Mouse (Mus musculus) lung, postnatal 0 days (tissue): ENCODE measurements around the gene Cgnl1. TPM values are rescaled to one million over a fixed set of nuclear protein-coding genes. Genes with fewer than 3 reads are reported as not detected.

Experiments used
- ATAC-seq: fragments of 200-750 bp; cut with Nextera tagmentation; 2 replicates; pipeline ENCODE4 v1.8.0; 2017; ENCODE audit warnings: moderate library complexity
- DNase-seq: peaks from one replicate; pipeline ENCODE4 v3.0.0-alpha.2; 2016; ENCODE audit warnings: low spot score
- H3K27ac ChIP-seq: fragments of 300-500 bp; sonication (generic); 2 replicates; pipeline ENCODE4 v1.5.1; 2014; ENCODE audit warnings: antibody characterized with exemption, mild to moderate bottlenecking, low read length, mixed read lengths
- H3K27me3 ChIP-seq: fragments of 300-500 bp; sonication (generic); replicated peaks from 2 replicates; pipeline ENCODE4 v1.6.1; 2014; ENCODE audit warnings: low read length, mixed read lengths; ENCODE audit not compliant: insufficient read depth
- H3K36me3 ChIP-seq: fragments of 300-500 bp; sonication (generic); 2 replicates; pipeline ENCODE4 v1.6.1; 2014; ENCODE audit warnings: low read length, mixed read lengths; ENCODE audit not compliant: insufficient read depth
- H3K4me1 ChIP-seq: fragments of 300-500 bp; sonication (generic); 2 replicates; pipeline ENCODE4 v1.6.1; 2014; ENCODE audit warnings: antibody characterized with exemption, low read depth, low read length, mixed read lengths; ENCODE audit not compliant: insufficient read depth
- H3K4me2 ChIP-seq: fragments of 300-500 bp; sonication (generic); replicated peaks from 2 replicates; pipeline ENCODE4 v1.6.1; 2014; ENCODE audit warnings: low read depth, mild to moderate bottlenecking, low read length, moderate library complexity, mixed read lengths
- H3K4me3 ChIP-seq: fragments of 300-500 bp; sonication (generic); 2 replicates; pipeline ENCODE4 v1.5.1; 2014; ENCODE audit warnings: low read depth, low read length
- H3K9ac ChIP-seq: fragments of 300-500 bp; sonication (generic); replicated peaks from 2 replicates; pipeline ENCODE4 v1.6.1; 2014; ENCODE audit warnings: low read depth, mild to moderate bottlenecking
- H3K9me3 ChIP-seq: fragments of 300-500 bp; sonication (generic); 2 replicates; pipeline ENCODE4 v1.6.1; 2016; ENCODE audit warnings: low read length, mixed read lengths
- CTCF ChIP-seq: IDR thresholded peaks from 2 replicates; pipeline ENCODE4 v1.5.1; 2016; ENCODE audit warnings: antibody characterized with exemption, mild to moderate bottlenecking
- EP300 ChIP-seq: IDR thresholded peaks from 2 replicates; pipeline ENCODE4 v1.6.1; 2016; ENCODE audit warnings: antibody characterized with exemption, mild to moderate bottlenecking, control low read depth
- WGBS: fragments of 180-500 bp; shearing (Covaris S2); extraction: QIAGEN DNeasy Blood & Tissue Kit; methylation state at CpG from one replicate; pipeline ENCODE4 v1.1.7; 2014; 5-methylcytosine and 5-hydroxymethylcytosine counted together
- polyA plus RNA-seq: library from polyadenylated mRNA; unstranded; fragments of >200 nt; fragmentation: Nextera tagmentation; extraction: Ambion mirVana; gene quantifications from 2 replicates; pipeline ENCODE4 v1.2.1, GENCODE M21; 2015

Cgnl1 gene
- polyA plus RNA-seq, 1 experiment from 2014 or later, result 26.1 TPM

DNA sequence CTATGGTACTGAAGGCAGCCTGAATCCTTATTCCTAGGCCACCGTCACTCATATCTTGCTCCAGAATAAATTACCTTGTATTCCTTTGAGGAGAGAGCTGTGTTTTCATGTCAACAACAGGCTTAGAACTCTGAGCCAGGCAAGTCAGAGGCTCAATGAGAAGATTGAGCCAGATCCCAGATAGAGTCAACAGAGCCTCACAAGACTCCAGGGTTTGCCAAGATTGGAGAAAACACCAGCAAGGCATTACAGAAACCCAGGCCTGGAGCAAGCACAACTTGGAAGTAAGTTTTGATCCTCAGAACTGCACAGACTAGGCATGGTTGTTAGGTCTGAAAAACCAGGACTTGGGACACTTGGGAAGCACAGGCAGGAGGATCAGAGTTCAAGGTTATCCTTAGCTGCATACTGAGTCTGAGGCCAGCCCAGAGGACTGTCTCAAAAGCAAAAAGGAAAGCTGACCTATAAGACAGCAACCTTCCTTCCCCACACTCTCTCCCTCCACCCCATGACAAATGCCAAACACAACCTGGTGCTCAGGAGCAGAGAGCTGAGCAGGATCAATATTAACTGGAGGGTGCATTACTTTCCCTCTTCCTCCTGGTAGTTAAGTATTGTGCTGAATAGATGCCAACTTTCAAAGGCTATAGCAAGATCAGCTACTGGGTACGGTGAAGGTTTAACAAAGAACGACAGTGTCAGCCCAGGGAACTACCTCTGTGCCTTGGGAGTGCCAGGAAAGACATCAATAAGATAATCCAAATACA lies 34.0 kb downstream of the Cgnl1 start:
- Histone ChIP-seq H3K4me1 (no peaks in the 10 kb centered on the region), H3K27ac (no peak overlapping the region), H3K4me3 (no peak overlapping the region), H3K9me3 (no peaks in the 10 kb centered on the region), H3K4me2 (no peak overlapping the region), H3K9ac (no peak overlapping the region), H3K36me3 (no peaks in the 10 kb centered on the region), H3K27me3 (no peaks in the 10 kb centered on the region)
- DNase-seq (no peak), ATAC-seq (peak; percentile 43)
- WGBS, result 35% methylated on average over 3 of the region's 3 CpGs
- TF ChIP-seq EP300 (no peak), CTCF (no peak)

DNA sequence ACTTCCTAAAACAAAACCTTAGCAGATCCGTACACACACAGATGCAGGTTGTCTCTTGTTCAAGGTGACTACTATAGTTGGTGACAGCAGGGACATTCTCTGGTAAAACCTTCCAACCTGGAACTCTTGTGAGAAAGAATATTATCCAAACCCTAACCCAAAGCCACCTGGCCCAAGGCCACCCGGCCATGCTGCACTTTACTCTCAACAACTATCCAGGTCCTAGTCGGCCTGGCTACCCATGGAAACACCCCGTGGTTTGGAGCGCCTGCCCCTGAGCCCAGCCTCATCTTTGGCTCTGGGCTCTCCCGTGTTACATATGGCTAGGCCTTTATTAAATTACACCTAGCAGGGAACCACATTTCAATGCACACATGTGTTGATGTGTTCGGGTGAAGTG lies 35.5 kb downstream of the Cgnl1 start:
- WGBS, result 84% methylated on average over 7 of the region's 7 CpGs
- Histone ChIP-seq H3K27ac (no peak overlapping the region), H3K4me1 (no peaks in the 10 kb centered on the region), H3K9me3 (no peaks in the 10 kb centered on the region), H3K27me3 (no peaks in the 10 kb centered on the region), H3K36me3 (no peaks in the 10 kb centered on the region), H3K4me3 (no peak overlapping the region), H3K9ac (no peak overlapping the region), H3K4me2 (no peak overlapping the region)
- DNase-seq (no peak), ATAC-seq (no peak)
- TF ChIP-seq CTCF, result no peak
- TF ChIP-seq EP300, result no peak

DNA sequence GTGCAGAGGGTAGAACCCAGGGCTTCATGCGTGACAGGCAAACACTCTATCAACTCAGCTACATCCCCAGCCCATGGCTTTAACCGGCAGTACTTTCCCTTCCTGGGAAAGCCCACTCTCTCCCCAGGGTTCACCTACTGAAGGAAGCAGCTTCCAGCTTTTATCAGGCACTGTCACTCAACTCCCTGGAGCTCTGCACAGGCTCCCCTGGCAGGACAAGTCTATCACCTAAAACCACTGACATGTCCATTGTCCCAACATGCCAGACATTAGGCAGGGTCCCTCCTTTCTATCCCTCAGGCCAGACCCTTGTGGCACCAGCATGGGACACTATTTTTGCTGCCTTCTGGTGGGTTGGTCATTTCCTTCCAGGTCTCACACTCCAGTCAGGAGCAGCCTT lies 37.8 kb downstream of the Cgnl1 start:
- no peaks in the 10 kb centered on the region for H3K36me3 ChIP-seq
- TF ChIP-seq EP300, result no peak
- TF ChIP-seq CTCF, result no peak
- H3K27ac ChIP-seq, result no peak overlapping the region
- H3K9ac ChIP-seq, result no peak overlapping the region
- DNase-seq, result no peak
- peaks cover 3% of the 10 kb centered on the region; the same call in 1 of the 2 replicates for H3K4me1 ChIP-seq
- H3K4me2 ChIP-seq, result no peak overlapping the region
- no peak for ATAC-seq
- 61% methylated on average over 2 of the region's 2 CpGs for WGBS
- H3K9me3 ChIP-seq, result no peaks in the 10 kb centered on the region
- H3K27me3 ChIP-seq, result no peaks in the 10 kb centered on the region
- H3K4me3 ChIP-seq, result no peak overlapping the region

DNA sequence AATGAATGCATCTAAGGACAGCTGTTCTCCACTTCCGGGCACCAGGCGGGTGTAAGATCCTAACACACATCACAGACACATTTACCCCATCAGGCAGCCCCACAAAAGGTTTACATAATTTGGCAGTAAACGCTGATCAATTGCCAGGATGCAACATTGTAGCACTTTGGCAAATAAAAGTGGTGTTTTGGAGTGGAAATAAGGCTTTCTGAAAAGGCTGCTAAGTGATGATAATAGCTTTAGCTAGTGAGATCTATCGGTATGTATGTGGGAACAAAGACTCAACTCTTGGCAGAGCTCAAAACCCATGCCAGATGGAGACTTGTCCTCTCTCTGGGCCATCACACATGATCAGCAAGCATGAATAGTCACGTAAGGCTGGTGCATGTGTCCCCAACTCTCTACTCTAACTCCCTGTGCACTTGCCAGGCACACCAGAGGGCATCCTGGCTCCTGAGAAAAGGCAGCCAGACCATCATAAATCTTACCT lies 42.5 kb downstream of the Cgnl1 start:
- no peak overlapping the region for H3K27ac ChIP-seq
- WGBS, result 49% methylated on average over 5 of the region's 5 CpGs
- peaks cover 3% of the 10 kb centered on the region; the same call in 1 of the 2 replicates for H3K4me1 ChIP-seq
- H3K27me3 ChIP-seq, result no peaks in the 10 kb centered on the region
- H3K36me3 ChIP-seq, result no peaks in the 10 kb centered on the region
- H3K4me3 ChIP-seq, result no peak overlapping the region
- DNase-seq, result peak; percentile 26
- no peak overlapping the region for H3K4me2 ChIP-seq
- ATAC-seq, result no peak
- TF ChIP-seq EP300 (no peak), CTCF (no peak)
- no peak overlapping the region for H3K9ac ChIP-seq
- H3K9me3 ChIP-seq, result no peaks in the 10 kb centered on the region

DNA sequence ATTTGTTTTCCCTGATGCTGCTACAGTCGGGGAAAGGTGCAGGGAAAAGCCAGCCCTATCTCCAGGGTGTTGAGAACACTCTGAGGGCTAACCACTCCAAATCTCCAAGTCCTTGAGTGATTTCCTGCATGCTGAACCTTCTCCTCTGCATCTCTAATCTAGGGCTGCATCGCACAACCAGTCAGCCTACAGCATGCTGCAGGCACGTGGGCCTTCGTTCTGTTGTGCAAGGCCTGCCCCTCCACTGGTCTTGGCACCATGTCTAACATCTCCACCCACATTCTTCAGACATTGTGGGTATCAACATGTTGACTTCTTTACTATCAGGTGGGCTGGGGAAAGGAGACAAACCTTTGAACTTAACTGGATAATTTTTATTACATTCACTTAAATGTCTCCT lies 44.2 kb downstream of the Cgnl1 start:
- ATAC-seq (peak; percentile 57), DNase-seq (peak; percentile 50)
- H3K9me3 ChIP-seq, result no peaks in the 10 kb centered on the region
- no peaks in the 10 kb centered on the region for H3K27me3 ChIP-seq
- no peak overlapping the region for H3K4me2 ChIP-seq
- 53% methylated on average over 4 of the region's 4 CpGs for WGBS
- TF ChIP-seq CTCF, result no peak
- no peak for TF ChIP-seq EP300
- no peaks in the 10 kb centered on the region for H3K36me3 ChIP-seq
- no peak overlapping the region for H3K27ac ChIP-seq
- no peak overlapping the region for H3K9ac ChIP-seq
- H3K4me3 ChIP-seq, result no peak overlapping the region
- H3K4me1 ChIP-seq, result peaks cover 9% of the 10 kb centered on the region; the same call in 1 of the 2 replicates

DNA sequence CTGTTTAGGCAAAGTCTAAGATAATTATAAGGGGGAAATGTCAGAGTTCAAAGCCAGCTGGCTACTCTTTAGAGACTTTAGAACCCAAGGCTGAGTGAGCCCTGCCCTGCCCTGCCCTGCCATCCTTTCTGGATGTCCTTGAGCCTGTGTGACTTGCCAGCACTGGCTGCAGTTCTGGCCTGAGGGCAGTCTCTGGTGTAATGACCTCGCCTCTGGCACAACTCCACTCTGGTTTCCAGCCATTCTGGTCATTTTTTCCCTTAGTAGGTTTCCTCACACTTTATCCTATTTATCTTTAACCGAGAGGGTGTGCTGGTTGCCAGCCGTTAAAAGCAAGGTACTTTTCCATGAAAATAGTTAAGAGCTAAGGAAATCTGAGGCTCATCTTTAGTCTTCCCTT lies 45.3 kb downstream of the Cgnl1 start:
- ATAC-seq, result no peak
- Histone ChIP-seq H3K4me2 (no peak overlapping the region), H3K4me3 (no peak overlapping the region), H3K4me1 (peaks cover 9% of the 10 kb centered on the region; the same call in 1 of the 2 replicates), H3K27me3 (no peaks in the 10 kb centered on the region), H3K9me3 (no peaks in the 10 kb centered on the region), H3K9ac (no peak overlapping the region), H3K36me3 (no peaks in the 10 kb centered on the region), H3K27ac (no peak overlapping the region)
- DNase-seq, result no peak
- WGBS, result 62% methylated on average over 3 of the region's 3 CpGs
- TF ChIP-seq CTCF, result no peak
- TF ChIP-seq EP300, result no peak
